8 mouse cellular contexts compared by ENCODE assay signal in genomic region chr3:137752447-137753256, GRCm38 (mm10).
DNase-seq lines count a peak whose midpoint lies in the region; ATAC-seq and TF ChIP-seq lines count a peak whose summit lies in the region.

No protein-coding gene starts in this region.

- peak; percentile 88 for ATAC-seq in megakaryocyte, adult 5-6 weeks (ENCODE audit: poor library complexity, severe bottlenecking)

- intact Hi-C loops in left cerebral cortex, adult 2 months (cut with DNase I) = loop anchor here (5.0 to 10.0 kb wide), 7 partner anchors 130 to 1865 kb away; partner anchors contain the start of gene Ddit4l

- peak; percentile 93 for TF ChIP-seq CTCF in left cerebral cortex, adult 2 months (IDR thresholded peaks at IDR 0.05)

- H3K4me3 ChIP-seq in left cerebral cortex, adult 2 months = peak overlapping the region; percentile 45

- peak; percentile 84 for DNase-seq in R1 (ENCODE audit: low read depth, low spot score)
- DNase-seq in cerebellum, postnatal 36 days = peak; percentile 85 to 87
- peak; percentile 59 to 65 for DNase-seq in gastrocnemius, adult 8-10 months (ENCODE audit: low spot score in 2 of 2)
- DNase-seq in hindlimb bud, embryonic 11.5 days (ENCODE audit: extremely low spot score, low read depth, low spot score) = peak; percentile 64
- DNase-seq in left cerebral cortex, adult 2 months (ENCODE audit: extremely low spot score in 1 of 2, low spot score in 2 of 2) = peak; percentile 86 to 88
- DNase-seq in right cerebral cortex, postnatal 10 days (ENCODE audit: low spot score in 2 of 2) = peak; percentile 90 to 92
- peak; percentile 68 for DNase-seq in urinary bladder, postnatal 25 days (ENCODE audit: low spot score)

- peak overlapping the region; percentile 96 for H3K27ac ChIP-seq in left cerebral cortex, adult 2 months

Comparison
In these comparisons a context has a peak if more than half of its experiments do, and no peak if none do; other contexts are left out.
1. Peak in every context shown above with its lines: DNase-seq, ATAC-seq, H3K4me3 ChIP-seq and H3K27ac ChIP-seq.